In the genomic region with DNA sequence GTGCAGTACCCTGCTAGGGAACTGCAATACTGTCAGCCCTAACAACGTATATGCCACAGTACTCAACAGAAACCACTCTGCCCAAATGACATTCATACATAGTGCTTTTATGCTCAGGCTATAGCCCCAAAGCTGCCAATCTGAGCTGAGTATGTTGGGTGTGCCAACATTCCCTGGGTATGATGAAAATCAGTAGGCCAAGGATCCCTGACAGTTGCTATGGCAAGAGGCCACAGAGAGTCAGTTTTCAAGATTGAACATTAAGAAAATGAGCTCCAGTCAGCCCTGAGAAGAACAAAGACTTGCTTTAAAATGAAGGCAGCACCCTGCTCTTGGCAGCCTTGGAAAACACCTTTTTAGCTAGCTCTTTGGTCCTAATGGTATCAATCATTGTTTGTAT, we compare ENCODE assay signal across 22 mouse cellular contexts. TPM values are rescaled to one million over a fixed set of nuclear protein-coding genes. Genes with fewer than 3 reads are reported as not detected.
DNase-seq lines count a peak whose midpoint lies in the region; ATAC-seq and TF ChIP-seq lines count a peak whose summit lies in the region.
"Had no signal": no experiment of that assay in that cellular context is flagged by ENCODE, and none has a peak within 500 bp of the region (broad histone marks: within the 10 kb centered on the region; RNA-seq: fewer than 3 reads in every experiment).

No protein-coding gene starts in this region.

- WGBS in forebrain, postnatal 0 days = 71% methylated on average over 1 of the region's 1 CpGs
- 84% methylated on average over 1 of the region's 1 CpGs for WGBS in forebrain, embryonic 10.5 days
- 77% methylated on average over 1 of the region's 1 CpGs for WGBS in lung, adult 2 months

- H3K4me3 ChIP-seq in forebrain, postnatal 0 days (ENCODE audit: low read depth, low read length) = no peak overlapping the region
- no peak overlapping the region for H3K4me3 ChIP-seq in forebrain, embryonic 10.5 days
- H3K4me3 ChIP-seq in lung, adult 2 months (replicated peaks; ENCODE audit: extremely low read depth, low read depth, low read length) = no peak overlapping the region
- H3K4me3 ChIP-seq: heart, embryonic 10.5 days; kidney, embryonic 15.5 days; liver, embryonic 13.5 days; neural tube, embryonic 15.5 days had no signal

- no peak overlapping the region for H3K27ac ChIP-seq in forebrain, postnatal 0 days (ENCODE audit: low read depth, low read length)
- no peak overlapping the region for H3K27ac ChIP-seq in forebrain, embryonic 10.5 days
- H3K27ac ChIP-seq: heart, embryonic 10.5 days; kidney, embryonic 15.5 days; liver, embryonic 13.5 days; neural tube, embryonic 15.5 days; stomach, postnatal 0 days had no signal

- no peaks in the 10 kb centered on the region for H3K4me1 ChIP-seq in forebrain, postnatal 0 days (ENCODE audit: insufficient read depth)
- H3K4me1 ChIP-seq in forebrain, embryonic 10.5 days = peaks cover 19% of the 10 kb centered on the region
- no peaks in the 10 kb centered on the region for H3K4me1 ChIP-seq in lung, adult 2 months (ENCODE audit: control insufficient read depth, insufficient read depth, low read length)
- H3K4me1 ChIP-seq: kidney, embryonic 15.5 days; liver, embryonic 13.5 days had no signal

- peak; percentile 17; the same call in 1 of the 2 replicates for ATAC-seq in forebrain, postnatal 0 days

- H3K36me3 ChIP-seq in forebrain, postnatal 0 days (ENCODE audit: insufficient read depth) = no peaks in the 10 kb centered on the region
- no peaks in the 10 kb centered on the region for H3K36me3 ChIP-seq in forebrain, embryonic 10.5 days (replicated peaks)
- H3K36me3 ChIP-seq: heart, embryonic 10.5 days; kidney, embryonic 15.5 days; liver, embryonic 13.5 days; neural tube, embryonic 15.5 days had no signal

- intact Hi-C loops in left cerebral cortex, postnatal 4 days (cut with DNase I) = no loop called here
- intact Hi-C loops in left cerebral cortex, postnatal 14 days (cut with DNase I) = no loop called here

- TF ChIP-seq POLR2A in lung, adult 2 months (IDR thresholded peaks at IDR 0.05; ENCODE audit: borderline replicate concordance, extremely low read depth, low read depth, low read length) = no peak

- no peaks in the 10 kb centered on the region for H3K9me3 ChIP-seq in forebrain, postnatal 0 days (ENCODE audit: low read length)
- H3K9me3 ChIP-seq in forebrain, embryonic 10.5 days = no peaks in the 10 kb centered on the region
- H3K9me3 ChIP-seq: heart, embryonic 10.5 days; kidney, embryonic 15.5 days; liver, embryonic 13.5 days; neural tube, embryonic 15.5 days had no signal

- H3K27me3 ChIP-seq in forebrain, postnatal 0 days (ENCODE audit: insufficient read depth, low read length) = no peaks in the 10 kb centered on the region
- no peaks in the 10 kb centered on the region; the same call in 1 of the 2 replicates for H3K27me3 ChIP-seq in forebrain, embryonic 10.5 days (ENCODE audit: poor library complexity, severe bottlenecking)
- H3K27me3 ChIP-seq: liver, embryonic 13.5 days; neural tube, embryonic 15.5 days had no signal

- H3K9ac ChIP-seq in forebrain, postnatal 0 days = no peak overlapping the region
- H3K9ac ChIP-seq: kidney, embryonic 15.5 days; liver, embryonic 13.5 days; lung, embryonic 14.5 days; neural tube, embryonic 15.5 days had no signal

- peak; percentile 32 for DNase-seq in adrenal gland, adult 8-10 months
- DNase-seq in adrenal gland, postnatal 25 days = no peak
- DNase-seq in forebrain, postnatal 0 days = peak; percentile 34
- DNase-seq in forebrain, embryonic 10.5 days (ENCODE audit: extremely low spot score, low spot score) = no peak
- DNase-seq in left cerebral cortex, postnatal 4 days = peak; percentile 28
- no peak for DNase-seq in left cerebral cortex, postnatal 14 days (ENCODE audit: low spot score in 2 of 2)
- peak; percentile 31 for DNase-seq in adrenal gland, postnatal 14 days
- DNase-seq in lung, adult 2 months = no peak
- DNase-seq: cerebellum, adult 2 months; kidney, adult 11 months; kidney, postnatal 36 days; liver, embryonic 13.5 days; lung, embryonic 14.5 days; thymus, adult 2 months; thymus, postnatal 4 days had no signal

- no peak for TF ChIP-seq CTCF in forebrain, postnatal 0 days (IDR thresholded peaks at IDR 0.05; ENCODE audit: low read depth)
- TF ChIP-seq CTCF in lung, adult 2 months (IDR thresholded peaks at IDR 0.05; ENCODE audit: insufficient read depth, low read length) = no peak

- H3K4me2 ChIP-seq in forebrain, postnatal 0 days (ENCODE audit: low read depth) = no peak overlapping the region
- H3K4me2 ChIP-seq: kidney, embryonic 15.5 days; liver, embryonic 13.5 days; lung, embryonic 14.5 days; neural tube, embryonic 15.5 days had no signal

RNA-seq across cellular contexts. Expression of gene Hrasls, which starts 14.3 kb away (rescaled TPM):
- total RNA-seq in adrenal gland, adult 8-10 months (2022) = 1 to 10 TPM; 1.2 to 5.7 (median 4.7) TPM
- total RNA-seq in adrenal gland, postnatal 25 days (2021) = 4.3 and 6.8 TPM in 2 replicates
- total RNA-seq in forebrain, postnatal 0 days (2014; rRNA removed) = 9.0 and 10.9 TPM in 2 replicates
- polyA plus RNA-seq in forebrain, postnatal 0 days (2015; fragmentation: Nextera tagmentation; extraction: Ambion mirVana) = 4.3 and 6.3 TPM in 2 replicates
- polyA plus RNA-seq in forebrain, embryonic 10.5 days (2016; fragmentation: Nextera tagmentation; extraction: Ambion mirVana) = 1.4 and 1.6 TPM in 2 replicates
- total RNA-seq in left cerebral cortex, postnatal 4 days (2021) = 1 to 10 TPM; 5.1 to 5.9 TPM
- 10 to 100 TPM; 17.5 to 20.2 TPM for total RNA-seq in left cerebral cortex, postnatal 14 days (2021)
- total RNA-seq in adrenal gland, postnatal 14 days (2021) = 1.0 TPM in 2 replicates
- 2.0 TPM in 1 of 2 replicates, not detected in the other for polyA plus RNA-seq in lung, adult 2 months (2012; rRNA removed)
- total RNA-seq: hematopoietic stem cell, adult 5-6 weeks; megakaryocyte, adult 5-6 weeks had no signal
- polyA plus RNA-seq: small intestine, adult 2 months had no signal

Comparison
In these comparisons a context has a peak if more than half of its experiments do, and no peak if none do; other contexts are left out.
1. DNase-seq: peak in adrenal gland, adult 8-10 months (single experiment), forebrain, postnatal 0 days (single experiment), left cerebral cortex, postnatal 4 days (single experiment) and adrenal gland, postnatal 14 days (single experiment); none in adrenal gland, postnatal 25 days (single experiment), forebrain, embryonic 10.5 days (single experiment), left cerebral cortex, postnatal 14 days (0 of 2) and lung, adult 2 months (single experiment).